Mouse (Mus musculus) cortical plate, adult 2 months (tissue): ENCODE measurements around the gene Tmem150b. TPM values are rescaled to one million over a fixed set of nuclear protein-coding genes. Genes with fewer than 3 reads are reported as not detected.

Experiments used
- H3K27ac ChIP-seq: fragments of 200-500 bp; 2 replicates; pipeline ENCODE4 v1.5.1; 2012; ENCODE audit warnings: low read length, control low read depth, inconsistent platforms; ENCODE audit not compliant: insufficient read depth
- H3K4me1 ChIP-seq: fragments of 200-500 bp; 2 replicates; pipeline ENCODE4 v1.6.1; 2011; ENCODE audit warnings: low read length; ENCODE audit not compliant: control insufficient read depth, insufficient read depth
- H3K4me3 ChIP-seq: fragments of 200-500 bp; 2 replicates; pipeline ENCODE4 v1.5.1; 2011; ENCODE audit warnings: mild to moderate bottlenecking, low read length, control low read depth; ENCODE audit not compliant: insufficient read depth
- CTCF ChIP-seq: fragments of 200-500 bp; IDR thresholded peaks from 2 replicates; pipeline ENCODE4 v1.5.1; 2011; ENCODE audit warnings: mild to moderate bottlenecking, control low read depth, low read length; ENCODE audit not compliant: insufficient read depth; ENCODE audit errors: extremely low read depth
- POLR2A ChIP-seq: fragments of 200-500 bp; IDR thresholded peaks from 2 replicates; pipeline ENCODE4 v1.6.1; 2011; ENCODE audit warnings: mild to moderate bottlenecking, low read length, control low read depth; ENCODE audit not compliant: insufficient read depth; ENCODE audit errors: extremely low read depth
- polyA plus RNA-seq: library from polyadenylated mRNA; depleted of rRNA; stranded (reverse); fragments of >200 nt; gene quantifications from 2 replicates; pipeline ENCODE4 v1.2.3, GENCODE M21; 2012; rRNA removed

Gene Tmem150b
- polyA plus RNA-seq, result 0.09 TPM in 1 of 2 replicates, not detected in the other

DNA sequence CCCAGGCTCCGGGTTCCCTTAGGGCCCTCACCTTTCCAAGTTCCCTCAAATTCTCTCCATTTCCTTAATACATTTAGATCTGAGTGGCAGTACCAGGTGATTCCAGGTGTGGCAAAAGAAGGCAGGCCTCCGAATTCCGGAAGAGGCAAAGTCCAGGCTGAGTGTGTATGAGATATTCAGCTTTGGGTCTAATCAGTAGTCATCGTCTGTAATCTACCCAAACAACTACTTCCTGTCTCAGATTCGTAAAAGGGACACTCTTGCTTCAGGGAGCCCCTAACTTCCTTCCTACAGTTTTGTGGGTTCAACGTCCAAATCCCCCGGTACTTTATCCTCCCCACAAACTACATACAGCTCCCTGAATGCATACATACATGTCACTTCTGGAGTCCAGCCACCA lies at the start of gene Tmem150b:
TSS of gene Tmem150b (minus strand) at position 81 of the 400 bp plus-strand sequence.
- Histone ChIP-seq H3K4me1 (no peaks in the 10 kb centered on the region; the same call in 1 of the 2 replicates), H3K27ac (no peak within 1 kb of the TSS), H3K4me3 (no peak within 1 kb of the TSS)
- TF ChIP-seq CTCF, result no peak
- no peak for TF ChIP-seq POLR2A

- H3K4me3 ChIP-seq, result no peak within 1 kb of the TSS
- TF ChIP-seq CTCF (no peak), POLR2A (no peak)
- H3K27ac ChIP-seq, result no peak within 1 kb of the TSS
- no peaks in the 10 kb centered on the region; the same call in 1 of the 2 replicates for H3K4me1 ChIP-seq
Observed at GRCm38 (mm10) chr7:4771202-4771601, 46.2 kb upstream of the Tmem150b start, which contains the start of gene Fam71e2. Fam71e2 (minus strand) TSS chr7:4771302.

DNA sequence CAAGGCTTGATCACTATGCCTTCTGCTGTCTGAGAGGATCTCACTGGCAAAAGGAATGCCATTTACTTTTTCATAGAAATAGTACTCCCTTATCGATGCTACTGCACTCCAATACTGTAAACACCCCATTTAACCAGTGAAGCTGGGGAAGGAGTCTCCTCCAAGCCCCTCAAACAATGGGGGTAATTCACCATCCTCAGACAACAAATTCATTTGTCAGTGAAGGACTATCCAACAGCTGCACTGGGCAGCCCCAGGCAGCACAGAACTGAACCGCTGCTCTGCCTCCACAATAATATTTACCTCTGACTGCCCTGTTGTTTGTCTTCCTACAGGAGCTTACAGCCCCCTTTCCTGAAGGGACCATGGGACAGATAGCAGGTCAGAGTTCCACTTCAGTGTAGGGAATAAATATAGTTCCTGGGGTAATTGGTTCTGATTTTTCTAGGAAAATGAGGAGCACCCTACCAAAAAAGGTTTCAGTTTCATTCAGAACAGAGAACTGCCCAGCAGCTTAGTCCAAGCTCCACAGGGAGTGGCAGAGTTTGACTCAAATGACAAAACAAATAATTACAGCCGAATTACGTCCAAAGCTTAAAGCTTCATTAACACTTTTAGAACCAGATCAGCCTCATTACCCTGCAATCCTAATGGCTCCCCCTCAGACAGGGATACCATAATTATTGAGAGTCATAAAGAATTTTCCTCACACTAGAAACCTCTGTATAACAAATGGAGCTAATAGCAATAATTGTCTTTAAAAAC lies 40.1 kb upstream of the Tmem150b start:
- no peak overlapping the region for H3K4me3 ChIP-seq
- peak overlapping the region; percentile 65 for H3K27ac ChIP-seq
- no peak for TF ChIP-seq CTCF
- TF ChIP-seq POLR2A, result no peak
- no peaks in the 10 kb centered on the region; the same call in 1 of the 2 replicates for H3K4me1 ChIP-seq

DNA sequence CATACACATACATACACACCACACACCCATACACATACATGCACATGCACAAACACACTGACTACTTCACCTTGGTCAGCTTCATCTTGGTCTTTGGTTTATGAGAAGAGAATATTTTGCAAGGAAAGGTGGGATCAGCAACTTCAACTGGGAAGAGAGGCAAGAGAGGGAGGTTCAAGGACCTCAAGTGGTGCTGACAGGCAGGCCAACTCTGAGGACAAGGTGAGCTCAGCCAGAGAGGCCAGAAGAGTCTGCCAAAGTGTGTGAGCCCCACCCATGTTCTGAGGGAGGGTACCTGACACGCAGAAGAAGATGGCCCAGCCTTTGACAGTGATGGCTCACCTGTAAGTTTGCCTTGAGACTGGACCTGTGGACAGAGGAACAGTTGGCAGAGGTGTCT lies 34.6 kb upstream of the Tmem150b start:
- Histone ChIP-seq H3K27ac (no peak overlapping the region), H3K4me3 (no peak overlapping the region), H3K4me1 (no peaks in the 10 kb centered on the region)
- no peak for TF ChIP-seq CTCF
- no peak for TF ChIP-seq POLR2A

GRCm38 (mm10) chr7:4752821-4753570 lies 27.9 kb upstream of the Tmem150b start, which contains the start of gene Cox6b2:
Cox6b2 (minus strand) TSS chr7:4753094.
- H3K4me3 ChIP-seq, result 0 out of 2 replicates have a peak within 1 kb of the TSS, but pooled peaks have one; percentile 8
- H3K27ac ChIP-seq, result no peak within 1 kb of the TSS
- 0 out of 2 replicates have a peak, but pooled peaks cover 1% of the 10 kb centered on the region for H3K4me1 ChIP-seq
- TF ChIP-seq CTCF, result no peak
- TF ChIP-seq POLR2A, result no peak

DNA sequence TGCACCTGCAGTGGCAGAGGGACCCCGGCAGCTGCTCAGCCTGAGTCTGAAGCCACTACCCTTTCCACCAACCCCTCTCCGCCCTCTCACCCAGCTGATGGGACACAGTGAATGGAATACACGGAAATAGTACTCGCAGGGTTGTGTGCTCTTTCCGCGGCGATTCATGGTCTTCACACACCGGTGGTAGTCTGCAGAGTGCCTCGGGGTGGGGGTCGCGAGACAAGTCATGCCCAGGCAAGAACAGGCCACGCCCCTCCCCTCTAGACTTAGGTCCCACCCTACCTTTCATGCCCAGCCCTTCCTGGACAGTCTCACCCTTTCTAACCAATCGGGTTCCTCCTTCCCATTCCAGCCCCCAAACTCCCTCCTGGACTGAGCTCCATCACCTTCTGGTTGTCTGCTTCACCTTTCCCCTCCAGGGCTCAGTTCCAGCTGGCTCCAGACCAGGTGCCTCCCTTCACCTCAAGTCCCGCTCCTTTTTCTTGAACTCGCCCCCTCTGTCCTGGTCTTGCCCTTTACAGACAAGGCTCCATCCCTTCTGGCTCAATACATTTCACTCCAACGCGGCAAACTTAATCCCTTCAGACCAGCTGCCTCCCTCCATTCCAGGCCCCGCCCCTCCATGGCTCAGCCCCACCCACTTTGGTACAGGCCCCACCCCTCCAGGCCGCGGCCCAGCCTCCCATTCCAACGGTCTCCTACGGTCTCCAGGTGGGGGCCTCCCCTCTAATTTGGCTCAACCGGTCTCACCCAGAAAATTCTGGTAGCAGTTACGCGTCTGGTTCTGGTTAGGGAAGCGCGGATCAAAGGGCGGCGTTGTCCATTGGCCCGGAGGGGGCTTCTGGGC lies 27.1 kb upstream of the Tmem150b start:
- H3K4me1 ChIP-seq, result 0 out of 2 replicates have a peak, but pooled peaks cover 1% of the 10 kb centered on the region
- H3K4me3 ChIP-seq, result 0 out of 2 replicates have a peak overlapping the region, but pooled peaks have one; percentile 8
- no peak overlapping the region for H3K27ac ChIP-seq
- TF ChIP-seq CTCF (no peak), POLR2A (no peak)

GRCm38 (mm10) chr7:4749169-4749568 lies 24.1 kb upstream of the Tmem150b start:
- TF ChIP-seq CTCF (no peak), POLR2A (no peak)
- H3K4me1 ChIP-seq, result 0 out of 2 replicates have a peak, but pooled peaks cover 1% of the 10 kb centered on the region
- no peak overlapping the region for H3K4me3 ChIP-seq
- no peak overlapping the region for H3K27ac ChIP-seq

DNA sequence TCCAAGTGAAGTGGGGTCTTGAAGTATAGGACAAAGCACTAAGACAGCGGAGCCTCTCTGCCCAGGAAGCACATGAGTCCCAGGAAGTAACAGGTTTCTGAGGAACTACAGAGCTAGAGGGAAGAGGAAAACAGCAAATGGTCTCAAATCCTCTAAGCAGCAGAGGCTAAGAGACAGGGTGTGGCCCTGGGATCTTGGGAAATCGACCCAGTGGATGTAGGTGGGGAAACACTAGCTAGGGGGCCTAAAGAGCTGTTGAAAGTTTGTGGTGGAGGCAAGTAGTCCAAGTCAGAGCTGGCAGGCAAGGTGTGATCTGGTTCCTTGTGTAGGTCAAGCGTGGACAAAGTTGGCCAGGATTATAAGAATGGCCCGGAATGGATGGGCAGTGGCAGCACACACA lies 23.3 kb upstream of the Tmem150b start:
- H3K4me1 ChIP-seq, result 0 out of 2 replicates have a peak, but pooled peaks cover 1% of the 10 kb centered on the region
- TF ChIP-seq POLR2A (no peak), CTCF (no peak)
- H3K4me3 ChIP-seq, result no peak overlapping the region
- no peak overlapping the region for H3K27ac ChIP-seq
